Mouse (Mus musculus) heart, postnatal 0 days (tissue): Measurements from ENCODE around the gene Scrn1.

Source experiments
- CTCF ChIP-seq: IDR thresholded peaks from 2 replicates; pipeline ENCODE4 v1.5.1; 2016; ENCODE audit warnings: antibody characterized with exemption, control low read depth, low read depth
- EP300 ChIP-seq: IDR thresholded peaks from 2 replicates; pipeline ENCODE4 v1.6.1; 2016; ENCODE audit warnings: antibody characterized with exemption, low read depth

- TF ChIP-seq CTCF (no peak), EP300 (no peak)
Measured at GRCm38 (mm10) chr6:54592938-54593535, 26.7 kb upstream of the Scrn1 start.
